Mouse (Mus musculus) kidney, postnatal 10 days (tissue): ENCODE measurements around the gene Vmo1.
A peak's percentile ranks its signal among the peaks of the same experiment; 100 is the strongest.

Experiments used
- DNase-seq: peaks from one replicate; pipeline ENCODE4 v3.0.0; 2021; ENCODE audit warnings: mixed read lengths

The Vmo1 gene

GRCm38 (mm10) chr11:70467902-70468619, 46.4 kb downstream of the Vmo1 start:
- no peak for DNase-seq

- peak; percentile 78 for DNase-seq
These were observed 48.6 kb downstream of the Vmo1 start for GRCm38 (mm10) chr11:70465824-70466223.

- DNase-seq: no peak
These were observed 49.2 kb downstream of the Vmo1 start for GRCm38 (mm10) chr11:70465211-70465610.

GRCm38 (mm10) chr11:70463970-70464369, 50.4 kb downstream of the Vmo1 start:
- no peak for DNase-seq
